Mouse (Mus musculus) thymus, adult 2 months (tissue): ENCODE measurements around the gene Slc4a10.

ENCODE experiments used
- CTCF ChIP-seq: fragments of 200-500 bp; IDR thresholded peaks from 2 replicates; pipeline ENCODE4 v1.5.1; 2012; ENCODE audit warnings: mild to moderate bottlenecking, control low read depth, low read length, moderate library complexity, borderline replicate concordance; ENCODE audit not compliant: control insufficient read depth, poor library complexity, insufficient read depth; ENCODE audit errors: extremely low read depth
- POLR2A ChIP-seq: fragments of 200-500 bp; IDR thresholded peaks from 2 replicates; pipeline ENCODE4 v1.6.1; 2012; ENCODE audit warnings: mild to moderate bottlenecking, low read length, control low read depth, moderate library complexity; ENCODE audit not compliant: control insufficient read depth, poor library complexity, insufficient read depth; ENCODE audit errors: extremely low read depth

- TF ChIP-seq POLR2A = no peak
- TF ChIP-seq CTCF = no peak
Observed at GRCm38 (mm10) chr2:62357259-62357658, 311.0 kb downstream of the Slc4a10 start.
